8 mouse cellular contexts compared by ENCODE assay signal in genomic region chr13:54446686-54447495, GRCm38 (mm10). TPM values are rescaled to one million over a fixed set of nuclear protein-coding genes. Genes with fewer than 3 reads are reported as not detected.
DNase-seq lines count a peak whose midpoint lies in the region; ATAC-seq lines count a peak whose summit lies in the region.

No protein-coding gene starts in this region.

- no peak overlapping the region for H3K27ac ChIP-seq in hindbrain, embryonic 10.5 days
- no peak overlapping the region for H3K27ac ChIP-seq in lung, embryonic 16.5 days (ENCODE audit: low read length)

- no peaks in the 10 kb centered on the region for H3K9me3 ChIP-seq in hindbrain, embryonic 10.5 days
- no peaks in the 10 kb centered on the region for H3K9me3 ChIP-seq in lung, embryonic 16.5 days (ENCODE audit: control insufficient read depth, low read length)

- peaks cover 13% of the 10 kb centered on the region for H3K4me1 ChIP-seq in hindbrain, embryonic 10.5 days (replicated peaks)
- H3K4me1 ChIP-seq in lung, embryonic 16.5 days (replicated peaks; ENCODE audit: control insufficient read depth, insufficient read depth, low read length): peaks cover 8% of the 10 kb centered on the region

- peak; percentile 93 for ATAC-seq in frontal cortex, adult (ENCODE audit: low TSS enrichment)
- peak; percentile 64 for ATAC-seq in lung, embryonic 16.5 days (ENCODE audit: low read depth)

- H3K36me3 ChIP-seq in hindbrain, embryonic 10.5 days: no peaks in the 10 kb centered on the region
- H3K36me3 ChIP-seq in lung, embryonic 16.5 days (ENCODE audit: control insufficient read depth, insufficient read depth, low read length): no peaks in the 10 kb centered on the region

- no peak overlapping the region for H3K9ac ChIP-seq in lung, embryonic 16.5 days (ENCODE audit: low read length)

- peak; percentile 50 for DNase-seq in MEL-GATA-1-ER (ENCODE audit: extremely low read depth, low read depth)
- peak; percentile 88 for DNase-seq in cerebellum, adult 8-10 months
- DNase-seq in hindbrain, embryonic 10.5 days (ENCODE audit: low spot score): peak; percentile 87
- DNase-seq in layer of hippocampus, adult 9-11 months: peak; percentile 77
- DNase-seq in ovary, postnatal 14 days (ENCODE audit: low spot score): peak; percentile 84
- DNase-seq in thymus, postnatal 10 days (ENCODE audit: low spot score in 2 of 2): peak; percentile 42 to 78

- 28% methylated on average over 19 of the region's 19 CpGs for WGBS in hindbrain, embryonic 10.5 days
- 24% methylated on average over 19 of the region's 19 CpGs for WGBS in lung, embryonic 16.5 days

- peak overlapping the region; percentile 24 for H3K4me3 ChIP-seq in hindbrain, embryonic 10.5 days
- no peak overlapping the region for H3K4me3 ChIP-seq in lung, embryonic 16.5 days (ENCODE audit: low read length)

- peak overlapping the region; percentile 18; the same call in 1 of the 2 replicates for H3K4me2 ChIP-seq in lung, embryonic 16.5 days (ENCODE audit: low read depth, low read length)

- H3K27me3 ChIP-seq in hindbrain, embryonic 10.5 days (ENCODE audit: insufficient read depth, poor library complexity, severe bottlenecking): peaks cover 12% of the 10 kb centered on the region
- no peaks in the 10 kb centered on the region for H3K27me3 ChIP-seq in lung, embryonic 16.5 days (ENCODE audit: control insufficient read depth, insufficient read depth, low read depth, low read length)

RNA-seq across cellular contexts. Expression of gene Thoc3, which starts 21.8 kb away (rescaled TPM):
- 165 and 185 TPM in 2 replicates for polyA plus RNA-seq in hindbrain, embryonic 10.5 days (2016; fragmentation: Nextera tagmentation; extraction: Ambion mirVana)
- polyA plus RNA-seq in lung, embryonic 16.5 days (2015; fragmentation: Nextera tagmentation; extraction: Ambion mirVana): 98.2 and 101 TPM in 2 replicates

RNA-seq across cellular contexts. Expression of gene Simc1, which starts 56.7 kb away (rescaled TPM):
- 14.3 and 15.0 TPM in 2 replicates for polyA plus RNA-seq in hindbrain, embryonic 10.5 days (2016; fragmentation: Nextera tagmentation; extraction: Ambion mirVana)
- polyA plus RNA-seq in lung, embryonic 16.5 days (2015; fragmentation: Nextera tagmentation; extraction: Ambion mirVana): 7.3 and 8.3 TPM in 2 replicates
